Mouse (Mus musculus) myocyte (in vitro differentiated cells): ENCODE measurements around the gene Fam199x. TPM values are rescaled to one million over a fixed set of nuclear protein-coding genes. Genes with fewer than 3 reads are reported as not detected.
A peak's percentile ranks its signal among the peaks of the same experiment; 100 is the strongest.

Source experiments
- H3K27me3 ChIP-seq: one replicate; pipeline ENCODE4 v1.6.1; 2011; ENCODE audit not compliant: control insufficient read depth, insufficient read depth, insufficient read length
- H3K36me3 ChIP-seq: one replicate; pipeline ENCODE4 v1.6.1; 2011; ENCODE audit not compliant: control insufficient read depth, insufficient read depth
- H3K4me2 ChIP-seq: one replicate; pipeline ENCODE4 v1.6.1; 2011; ENCODE audit warnings: low read depth, control low read depth
- H3K4me3 ChIP-seq: one replicate; pipeline ENCODE4 v1.5.1; 2011; ENCODE audit warnings: mild to moderate bottlenecking, control low read depth, moderate library complexity
- H3K79me2 ChIP-seq: one replicate; pipeline ENCODE4 v1.6.1; 2011; ENCODE audit not compliant: control insufficient read depth, insufficient read depth
- H3ac ChIP-seq: one replicate; pipeline ENCODE4 v1.6.1; 2011; ENCODE audit not compliant: control insufficient read depth, insufficient read length
- CEBPB ChIP-seq: IDR thresholded peaks from 2 replicates; pipeline ENCODE4 v1.6.1; 2011; ENCODE audit warnings: mild to moderate bottlenecking, moderate library complexity; ENCODE audit not compliant: poor library complexity, insufficient read depth, severe bottlenecking
- E2F4 ChIP-seq: IDR thresholded peaks from one replicate; pipeline ENCODE4 v1.6.1; 2011; ENCODE audit warnings: mild to moderate bottlenecking, control low read depth, moderate library complexity; ENCODE audit not compliant: insufficient read depth
- MAX ChIP-seq: IDR thresholded peaks from one replicate; pipeline ENCODE4 v1.6.1; 2011; ENCODE audit warnings: low read depth, mild to moderate bottlenecking, control low read depth
- MYOD1 ChIP-seq, 3 experiments: IDR thresholded peaks; one replicate each; pipeline ENCODE4 v1.6.1; 2011; ENCODE audit warnings: control low read depth in 2 of 3, low read depth in 2 of 3, mild to moderate bottlenecking in 2 of 3, moderate library complexity in 1 of 3; ENCODE audit not compliant: insufficient read length in 2 of 3, control insufficient read depth in 1 of 3
- MYOG ChIP-seq, 3 experiments: IDR thresholded peaks; one replicate each; pipeline ENCODE4 v1.6.1; 2011; ENCODE audit warnings: control low read depth in 2 of 3, low read depth in 2 of 3, mild to moderate bottlenecking in 2 of 3; ENCODE audit not compliant: insufficient read length in 2 of 3, control insufficient read depth in 1 of 3, insufficient read depth in 1 of 3
- POLR2A ChIP-seq: IDR thresholded peaks from one replicate; pipeline ENCODE4 v1.6.1; 2011; ENCODE audit warnings: low read depth, mild to moderate bottlenecking, control low read depth, moderate library complexity; ENCODE audit not compliant: insufficient read length
- POLR2AphosphoS2 ChIP-seq: IDR thresholded peaks from one replicate; pipeline ENCODE4 v1.6.1; 2011; ENCODE audit warnings: low read depth, control low read depth; ENCODE audit not compliant: insufficient read length
- REST ChIP-seq: IDR thresholded peaks from one replicate; pipeline ENCODE4 v1.6.1; 2011; ENCODE audit warnings: mild to moderate bottlenecking, control low read depth, moderate library complexity; ENCODE audit not compliant: insufficient read depth, insufficient read length
- SRF ChIP-seq: IDR thresholded peaks from one replicate; pipeline ENCODE4 v1.6.1; 2011; ENCODE audit warnings: low read depth; ENCODE audit not compliant: control insufficient read depth, insufficient read length
- TCF12 ChIP-seq: IDR thresholded peaks from one replicate; pipeline ENCODE4 v1.6.1; 2011; ENCODE audit warnings: mild to moderate bottlenecking, control low read depth; ENCODE audit not compliant: poor library complexity, insufficient read depth, severe bottlenecking
- TCF3 ChIP-seq: IDR thresholded peaks from one replicate; pipeline ENCODE4 v1.6.1; 2011; ENCODE audit warnings: low read depth, control low read depth; ENCODE audit not compliant: insufficient read length
- USF1 ChIP-seq: IDR thresholded peaks from one replicate; pipeline ENCODE4 v1.6.1; 2011; ENCODE audit warnings: low read depth, mild to moderate bottlenecking, control low read depth, moderate library complexity
- polyA plus RNA-seq: library from polyadenylated mRNA; unstranded; fragments of >200 nt; fragmentation: generic; extraction: Trizol; gene quantifications from one replicate; pipeline ENCODE4 v1.2.1, GENCODE M21; 2012; ENCODE audit warnings: missing spikeins

The Fam199x gene
- polyA plus RNA-seq, 1 experiment = 0.44 TPM

DNA sequence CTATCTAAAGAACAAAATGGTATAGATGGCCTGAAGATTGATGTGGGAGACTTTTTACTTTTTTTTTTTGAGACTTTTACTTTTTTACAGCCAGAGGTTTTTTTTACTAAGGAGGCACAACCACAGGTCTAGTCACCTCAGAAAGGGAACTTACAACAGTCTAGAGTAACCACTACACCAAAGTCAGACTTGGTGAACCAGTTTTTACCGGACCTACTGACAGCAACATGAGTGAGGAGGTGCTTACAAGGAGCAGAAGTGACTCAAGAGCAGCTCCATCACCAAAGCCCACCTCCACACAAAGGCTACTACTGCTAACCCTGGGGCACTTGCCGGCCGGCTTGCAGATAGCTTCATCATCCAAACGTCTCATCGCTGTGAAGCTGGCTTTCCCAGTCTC, 17.7 kb upstream of the Fam199x start:
- peaks cover 8% of the 10 kb centered on the region for H3K79me2 ChIP-seq
- H3K4me2 ChIP-seq = no peak overlapping the region
- no peak overlapping the region for H3ac ChIP-seq
- H3K4me3 ChIP-seq = no peak overlapping the region
- H3K36me3 ChIP-seq = no peaks in the 10 kb centered on the region
- no peaks in the 10 kb centered on the region for H3K27me3 ChIP-seq
- TF ChIP-seq MYOD1 (IDR thresholded peaks at IDR 0.05; ENCODE audit: control insufficient read depth in 1 of 3, insufficient read length in 2 of 3, low read depth in 2 of 3) (no peak), MYOG (IDR thresholded peaks at IDR 0.05; ENCODE audit: control insufficient read depth in 1 of 3, insufficient read depth in 1 of 3, insufficient read length in 2 of 3, low read depth in 2 of 3) (no peak), CEBPB (no peak), POLR2AphosphoS2 (no peak), REST (no peak), E2F4 (no peak), TCF3 (no peak), MAX (no peak), USF1 (no peak), POLR2A (no peak), SRF (no peak), TCF12 (no peak)

DNA sequence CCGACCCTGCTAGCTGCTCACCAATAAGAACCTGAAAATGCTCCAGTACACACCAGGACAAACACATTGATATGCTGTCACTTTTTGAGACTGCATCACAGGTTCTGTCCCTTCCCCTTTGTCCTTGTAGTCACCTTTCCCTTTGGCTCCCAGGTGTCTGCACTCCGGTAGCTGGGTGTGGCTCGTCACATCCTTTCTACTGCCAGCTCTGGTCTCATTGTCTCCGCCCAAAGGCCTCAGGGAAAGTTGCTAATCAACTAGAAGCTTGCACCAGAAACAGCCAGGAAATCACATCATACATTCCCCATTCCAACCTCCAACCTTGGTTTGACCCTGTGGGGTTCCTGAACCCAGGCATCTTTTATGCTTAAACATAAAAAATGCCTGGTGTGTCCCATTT, 15.1 kb upstream of the Fam199x start:
- TF ChIP-seq E2F4 (no peak), POLR2AphosphoS2 (no peak), POLR2A (no peak), TCF3 (no peak)
- Histone ChIP-seq H3K27me3 (no peaks in the 10 kb centered on the region), H3K4me3 (no peak overlapping the region), H3K36me3 (no peaks in the 10 kb centered on the region), H3K79me2 (peaks cover 15% of the 10 kb centered on the region), H3ac (no peak overlapping the region), H3K4me2 (no peak overlapping the region)

DNA sequence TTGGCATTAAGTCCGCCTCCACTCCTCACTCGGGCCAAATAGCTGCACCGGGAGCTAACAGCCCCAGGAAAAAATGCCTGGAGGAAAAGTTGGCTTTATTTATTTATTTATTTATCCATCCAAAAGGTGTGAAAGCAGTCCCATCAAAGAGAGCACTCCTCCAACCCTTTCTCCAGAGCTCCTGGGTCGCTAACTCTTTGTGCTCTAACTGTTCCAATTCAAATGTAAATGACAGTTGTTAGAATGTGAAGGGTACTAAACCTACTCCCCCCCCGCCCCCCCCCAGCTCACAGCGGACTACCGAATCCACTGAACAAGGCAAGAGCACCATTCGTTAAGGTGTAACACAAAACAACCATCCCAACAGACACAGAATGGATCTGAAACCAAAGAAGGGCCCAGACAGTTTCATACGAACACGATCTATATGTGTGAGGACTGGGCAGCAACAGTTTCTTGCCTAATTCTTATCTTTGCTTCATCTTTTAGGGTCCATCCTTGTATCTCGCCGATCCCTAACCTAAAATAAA, 11.9 kb upstream of the Fam199x start:
- TF ChIP-seq MYOG (IDR thresholded peaks at IDR 0.05; ENCODE audit: control insufficient read depth in 1 of 3, insufficient read depth in 1 of 3, insufficient read length in 2 of 3, low read depth in 2 of 3) (no peak), TCF3 (no peak), CEBPB (no peak), USF1 (no peak), POLR2A (no peak), TCF12 (no peak), POLR2AphosphoS2 (no peak), SRF (no peak), E2F4 (no peak), MAX (no peak), MYOD1 (IDR thresholded peaks at IDR 0.05; ENCODE audit: control insufficient read depth in 1 of 3, insufficient read length in 2 of 3, low read depth in 2 of 3) (no peak)
- Histone ChIP-seq H3K4me3 (peak overlapping the region; percentile 48), H3K36me3 (no peaks in the 10 kb centered on the region), H3K4me2 (peak overlapping the region; percentile 57), H3ac (no peak overlapping the region), H3K27me3 (no peaks in the 10 kb centered on the region), H3K79me2 (peaks cover 15% of the 10 kb centered on the region)

DNA sequence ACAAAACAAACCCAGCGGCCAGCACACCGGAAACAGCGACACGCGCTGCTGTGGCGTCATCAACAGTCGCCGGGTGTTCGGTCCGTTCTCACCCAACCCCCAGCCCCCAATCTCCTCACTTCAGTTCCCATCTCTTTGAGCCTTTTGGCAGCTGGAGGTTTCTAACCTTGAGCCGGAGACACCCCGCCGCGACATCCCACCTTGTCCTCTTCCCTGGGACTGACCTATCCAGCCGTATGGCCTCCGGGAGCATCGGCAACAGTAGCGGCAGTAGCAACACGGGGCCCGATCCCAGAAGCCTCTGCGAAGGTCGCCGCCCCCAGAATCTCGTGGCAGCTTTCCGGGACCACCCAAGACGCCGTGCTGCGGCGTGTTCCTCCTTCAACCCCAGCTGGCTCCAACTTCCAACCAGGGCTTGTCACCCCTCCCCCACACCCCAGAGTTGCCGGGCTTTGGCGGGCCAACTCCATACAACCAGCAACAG, 11.4 kb upstream of the Fam199x start, which contains the start of gene Slc25a53:
Slc25a53 (minus strand) TSS at position 303 of the 484 bp plus-strand sequence.
- H3ac ChIP-seq = peak within 1 kb of the TSS; percentile 8
- H3K27me3 ChIP-seq = no peaks in the 10 kb centered on the region
- peaks cover 15% of the 10 kb centered on the region for H3K79me2 ChIP-seq
- H3K36me3 ChIP-seq = no peaks in the 10 kb centered on the region
- H3K4me2 ChIP-seq = peak within 1 kb of the TSS; percentile 60
- H3K4me3 ChIP-seq = peak within 1 kb of the TSS; percentile 48
- TF ChIP-seq REST = no peak
- no peak for TF ChIP-seq MAX
- no peak for TF ChIP-seq MYOG (IDR thresholded peaks at IDR 0.05; ENCODE audit: control insufficient read depth in 1 of 3, insufficient read depth in 1 of 3, insufficient read length in 2 of 3, low read depth in 2 of 3)
- no peak for TF ChIP-seq POLR2AphosphoS2
- no peak for TF ChIP-seq POLR2A
- no peak for TF ChIP-seq MYOD1 (IDR thresholded peaks at IDR 0.05; ENCODE audit: control insufficient read depth in 1 of 3, insufficient read length in 2 of 3, low read depth in 2 of 3)
- TF ChIP-seq TCF12 = no peak

DNA sequence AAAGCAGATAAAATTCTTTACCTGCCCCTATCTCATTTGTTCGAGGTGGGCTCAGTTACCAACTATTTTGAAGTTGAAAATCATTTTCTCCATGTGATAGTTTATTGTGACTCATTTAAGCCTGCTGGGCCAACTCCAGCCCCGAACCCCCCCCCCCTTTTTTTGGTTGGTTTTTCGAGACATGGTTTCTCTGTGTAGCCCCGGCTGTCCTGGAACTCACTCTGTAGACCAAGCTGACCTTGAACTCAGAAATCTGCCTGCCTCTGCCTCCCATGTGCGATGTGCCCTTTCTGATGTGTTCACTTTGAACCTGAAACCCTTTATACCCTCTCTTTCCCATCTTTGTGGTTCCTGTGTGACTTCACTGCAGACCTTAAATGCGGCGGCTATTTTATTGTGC, 10.9 kb upstream of the Fam199x start:
- TF ChIP-seq REST = no peak
- TF ChIP-seq CEBPB = no peak
- TF ChIP-seq MYOG (IDR thresholded peaks at IDR 0.05; ENCODE audit: control insufficient read depth in 1 of 3, insufficient read depth in 1 of 3, insufficient read length in 2 of 3, low read depth in 2 of 3) = no peak
- no peak for TF ChIP-seq TCF12
- no peak for TF ChIP-seq TCF3
- no peak for TF ChIP-seq USF1
- no peak for TF ChIP-seq MYOD1 (IDR thresholded peaks at IDR 0.05; ENCODE audit: control insufficient read depth in 1 of 3, insufficient read length in 2 of 3, low read depth in 2 of 3)
- no peak for TF ChIP-seq E2F4
- no peak for TF ChIP-seq SRF
- TF ChIP-seq POLR2AphosphoS2 = no peak
- no peak for TF ChIP-seq MAX
- TF ChIP-seq POLR2A = no peak
- peaks cover 15% of the 10 kb centered on the region for H3K79me2 ChIP-seq
- H3K4me2 ChIP-seq = peak overlapping the region; percentile 60
- no peaks in the 10 kb centered on the region for H3K36me3 ChIP-seq
- peak overlapping the region; percentile 48 for H3K4me3 ChIP-seq
- H3ac ChIP-seq = peak overlapping the region; percentile 8
- no peaks in the 10 kb centered on the region for H3K27me3 ChIP-seq
